Mouse (Mus musculus): Measurements from ENCODE around the gene Tll1. TPM values are rescaled to one million over a fixed set of nuclear protein-coding genes. Genes with fewer than 3 reads are reported as not detected.
"Not testable (repeated sequence)": the region's sequence is repeated elsewhere in the genome, so short reads cannot be mapped to it uniquely, and the experiment has no call there.

Tll1 gene
- total RNA-seq, 1 experiment from 2014 or later = not detected

GRCm38 (mm10) chr8:64107190-64107589, 98.9 kb downstream of the Tll1 start:
- no peak for ATAC-seq (replicated peaks; ENCODE audit: low read depth, poor library complexity, severe bottlenecking)

DNA sequence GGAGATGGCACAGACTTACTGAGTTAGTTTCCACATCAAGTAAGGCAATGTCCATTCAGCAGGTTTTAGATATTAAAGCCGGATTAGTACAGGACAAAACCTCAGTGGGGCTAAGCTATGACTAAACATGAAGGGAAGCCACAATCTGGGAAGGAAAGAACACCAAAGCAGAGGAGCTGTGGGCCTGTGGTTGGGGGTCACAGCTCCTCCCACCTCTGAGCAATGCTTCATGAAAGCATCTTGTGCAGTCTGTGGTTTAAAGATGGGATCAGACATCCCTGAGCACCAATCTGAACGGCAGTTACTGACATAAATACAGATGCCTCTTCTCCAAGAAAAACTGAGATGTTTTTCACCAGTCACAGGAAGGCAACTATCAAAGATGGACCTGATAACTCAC, 132.7 kb downstream of the Tll1 start:
- no peak for ATAC-seq (replicated peaks; ENCODE audit: low read depth, poor library complexity, severe bottlenecking)

- ATAC-seq (replicated peaks; ENCODE audit: low read depth, poor library complexity, severe bottlenecking) = no peak
Observed at GRCm38 (mm10) chr8:64059867-64060266, 146.2 kb downstream of the Tll1 start.

DNA sequence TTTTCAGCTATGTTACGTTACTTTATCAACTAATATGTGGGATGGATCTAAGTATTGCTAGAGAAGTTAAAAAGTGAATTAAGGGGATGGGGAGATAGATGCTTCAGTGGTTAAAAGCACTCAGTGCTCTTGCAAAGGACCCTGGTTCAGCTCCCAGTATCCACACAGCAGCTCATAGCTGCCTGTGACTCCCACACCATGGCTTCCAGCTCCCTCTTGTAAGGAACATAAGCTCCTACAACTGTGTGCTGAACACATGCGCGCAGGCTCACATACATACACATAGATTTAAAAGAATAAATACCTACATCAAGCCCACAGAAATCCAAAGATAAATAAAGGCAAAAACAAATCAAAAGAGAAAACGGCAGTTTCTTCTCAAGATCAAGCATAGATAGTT, 148.5 kb downstream of the Tll1 start:
- no peak for ATAC-seq (replicated peaks; ENCODE audit: low read depth, poor library complexity, severe bottlenecking)

DNA sequence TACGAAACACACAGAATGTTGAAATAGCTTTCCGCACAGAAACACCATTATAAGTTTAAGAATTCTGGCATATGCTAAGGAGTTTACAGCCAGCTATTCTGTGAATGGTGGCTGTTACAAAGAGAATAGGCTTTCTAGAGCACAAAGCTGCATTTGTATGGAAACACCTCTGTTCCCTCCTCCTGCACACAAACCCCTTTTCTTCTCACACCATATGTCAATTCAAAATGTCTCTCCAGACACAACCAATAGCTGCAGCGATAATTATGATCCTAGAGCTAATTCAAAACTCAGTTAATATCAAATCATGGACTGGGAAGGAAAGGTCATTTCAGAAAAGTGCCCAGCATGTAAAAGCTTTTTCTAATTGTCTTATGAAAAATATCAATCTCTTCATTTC, 157.5 kb downstream of the Tll1 start:
- no peak for ATAC-seq (replicated peaks; ENCODE audit: low read depth, poor library complexity, severe bottlenecking)

GRCm38 (mm10) chr8:64047963-64048505, 158.0 kb downstream of the Tll1 start:
- ATAC-seq (replicated peaks; ENCODE audit: low read depth, poor library complexity, severe bottlenecking) = no peak

GRCm38 (mm10) chr8:64041303-64041884, 164.7 kb downstream of the Tll1 start:
- no peak for ATAC-seq (replicated peaks; ENCODE audit: low read depth, poor library complexity, severe bottlenecking)

DNA sequence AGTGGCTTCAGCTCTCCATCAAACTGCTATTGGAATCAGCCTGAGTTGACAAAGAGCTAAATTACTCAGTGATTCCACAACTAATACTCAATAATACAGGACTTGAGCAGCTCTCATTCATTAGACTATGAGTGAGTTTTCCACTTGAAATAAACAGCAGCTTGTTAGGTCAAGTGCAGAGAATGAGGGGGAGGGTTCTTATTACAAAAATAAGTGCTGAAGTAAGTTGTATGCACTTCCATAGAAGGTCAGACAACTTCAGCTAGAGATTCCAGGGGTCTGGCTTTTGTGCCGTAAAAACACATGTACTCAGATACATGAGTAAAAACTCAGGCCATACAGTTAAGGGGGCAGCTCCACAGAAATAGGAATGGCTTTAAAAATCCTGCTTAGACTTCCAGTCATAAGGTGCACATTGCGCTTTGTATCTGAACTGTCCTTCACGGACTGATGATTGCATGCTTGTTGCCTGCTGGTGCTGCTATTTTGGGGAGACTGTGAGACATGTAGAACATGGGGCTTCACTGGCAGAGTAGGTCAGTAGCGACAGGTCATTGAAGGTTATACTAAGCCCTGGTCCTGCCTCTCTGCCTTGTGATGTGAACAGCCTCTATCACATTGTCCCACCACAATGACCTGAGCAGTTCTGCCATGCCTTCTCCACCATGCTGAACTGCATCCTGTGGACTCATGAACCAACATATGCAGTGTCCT, 175.2 kb downstream of the Tll1 start:
- ATAC-seq (replicated peaks; ENCODE audit: low read depth, poor library complexity, severe bottlenecking) = no peak

DNA sequence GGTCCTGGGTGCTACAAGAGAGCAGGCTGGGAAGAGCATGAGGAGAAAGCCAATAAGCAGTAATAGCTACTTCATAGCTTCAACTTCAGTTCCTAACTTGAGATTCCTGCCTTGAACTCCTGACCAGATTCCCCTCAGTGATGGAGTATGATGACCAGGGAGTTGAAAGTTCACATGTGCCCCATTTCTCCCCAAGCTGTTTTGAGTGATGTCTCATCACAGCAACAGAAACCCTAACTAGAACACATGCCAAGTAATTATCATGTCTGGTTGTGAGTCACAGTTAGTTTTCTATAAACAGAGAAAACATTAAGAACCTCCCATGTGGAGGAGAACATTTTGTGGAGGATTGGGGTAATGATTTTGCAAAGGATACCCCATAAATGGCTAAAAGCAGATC, 176.0 kb downstream of the Tll1 start:
- ATAC-seq (replicated peaks; ENCODE audit: low read depth, poor library complexity, severe bottlenecking) = no peak

DNA sequence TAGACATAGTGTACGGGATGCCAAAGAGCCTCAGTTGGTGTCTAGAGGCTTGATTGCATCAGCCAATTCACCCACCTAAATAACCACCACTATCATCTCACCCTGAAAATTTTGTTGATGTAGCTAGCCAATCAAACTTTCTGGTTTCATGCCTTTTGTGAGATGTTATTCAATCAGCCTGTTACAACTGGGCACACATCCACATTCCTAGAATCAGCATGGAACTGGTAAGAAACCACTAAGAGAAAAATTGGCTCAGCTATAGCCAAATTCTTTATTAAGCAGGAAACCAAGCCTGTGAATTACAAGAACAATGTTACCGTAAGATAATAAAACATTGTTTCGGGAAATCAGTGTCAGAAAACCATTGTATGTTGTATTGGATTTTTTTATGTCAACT, 176.5 kb downstream of the Tll1 start:
- no peak for ATAC-seq (replicated peaks; ENCODE audit: low read depth, poor library complexity, severe bottlenecking)

DNA sequence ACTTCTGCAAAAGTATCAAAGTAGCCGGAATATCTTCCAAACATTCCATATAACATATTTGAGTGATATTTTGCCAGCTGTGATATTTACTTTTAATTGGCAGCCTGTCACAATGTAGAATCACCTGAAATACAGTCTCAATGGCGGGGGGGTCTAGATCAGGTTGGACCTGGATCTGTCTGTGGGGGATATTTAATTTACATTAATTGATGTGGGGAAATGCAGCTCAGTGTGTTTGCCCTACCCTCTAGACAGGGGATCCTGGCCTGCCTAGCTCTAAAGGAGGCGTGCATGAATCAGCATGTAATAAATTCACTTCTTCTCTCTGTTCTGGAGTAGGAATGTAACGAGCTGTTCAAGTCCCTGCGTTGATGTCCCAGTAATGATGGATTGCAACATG, 181.7 kb downstream of the Tll1 start:
- no peak for ATAC-seq (replicated peaks; ENCODE audit: low read depth, poor library complexity, severe bottlenecking)

GRCm38 (mm10) chr8:64023579-64023978, 182.5 kb downstream of the Tll1 start:
- peak; percentile 65; the same call in 1 of the 2 replicates for ATAC-seq (replicated peaks; ENCODE audit: low read depth, poor library complexity, severe bottlenecking)

DNA sequence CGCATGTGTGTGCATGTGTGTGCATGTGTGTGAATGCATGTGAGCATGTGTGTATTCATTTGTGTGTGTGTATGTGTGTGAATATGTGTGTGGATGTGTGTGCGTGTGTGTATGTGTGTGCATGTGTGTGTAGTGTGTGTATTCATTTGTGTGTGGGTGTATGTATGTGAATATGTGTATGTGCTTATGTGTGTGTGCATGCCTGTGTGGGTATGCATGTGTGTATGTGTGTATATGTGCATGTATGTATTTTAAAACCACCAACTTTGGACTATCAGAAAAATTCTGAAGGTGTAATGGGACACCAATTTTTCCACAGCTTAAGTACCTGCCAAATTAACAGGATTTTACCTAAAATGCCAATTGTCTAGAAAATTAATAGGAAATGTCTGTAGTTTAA, 183.0 kb downstream of the Tll1 start:
- no peak for ATAC-seq (replicated peaks; ENCODE audit: low read depth, poor library complexity, severe bottlenecking)

GRCm38 (mm10) chr8:63970612-63971391, 235.3 kb downstream of the Tll1 start:
- not testable (repeated sequence) for ATAC-seq (replicated peaks; ENCODE audit: low read depth, poor library complexity, severe bottlenecking)
